Mouse (Mus musculus) kidney, postnatal 0 days (tissue): Measurements from ENCODE around the gene Grrp1. TPM values are rescaled to one million over a fixed set of nuclear protein-coding genes. Genes with fewer than 3 reads are reported as not detected.

Experiments used
- ATAC-seq: fragments of 200-750 bp; cut with Nextera tagmentation; replicated peaks from 2 replicates; pipeline ENCODE4 v1.8.0; 2017; ENCODE audit warnings: low read depth, moderate number of reproducible peaks, moderate TSS enrichment, moderate library complexity; ENCODE audit not compliant: low FRiP score
- DNase-seq: peaks from one replicate; pipeline ENCODE4 v3.0.0-alpha.2; 2016; ENCODE audit warnings: low spot score
- H3K27ac ChIP-seq: fragments of 300-500 bp; sonication (generic); 2 replicates; pipeline ENCODE4 v1.5.1; 2014; ENCODE audit warnings: mild to moderate bottlenecking
- H3K27me3 ChIP-seq: fragments of 300-500 bp; sonication (generic); 2 replicates; pipeline ENCODE4 v1.6.1; 2014; ENCODE audit warnings: low read length, mixed read lengths; ENCODE audit not compliant: insufficient read depth
- H3K36me3 ChIP-seq: fragments of 300-500 bp; sonication (generic); 2 replicates; pipeline ENCODE4 v1.6.1; 2014; ENCODE audit warnings: low read length, mixed read lengths; ENCODE audit not compliant: insufficient read depth
- H3K4me1 ChIP-seq: fragments of 300-500 bp; sonication (generic); replicated peaks from 2 replicates; pipeline ENCODE4 v1.6.1; 2014; ENCODE audit warnings: antibody characterized with exemption, low read length, mixed read lengths; ENCODE audit not compliant: insufficient read depth
- H3K4me2 ChIP-seq: fragments of 300-500 bp; sonication (generic); 2 replicates; pipeline ENCODE4 v1.6.1; 2014; ENCODE audit warnings: mild to moderate bottlenecking, low read length, moderate library complexity, mixed read lengths
- H3K4me3 ChIP-seq: fragments of 300-500 bp; sonication (generic); replicated peaks from 2 replicates; pipeline ENCODE4 v1.5.1; 2014; ENCODE audit warnings: low read depth, low read length
- H3K9ac ChIP-seq: fragments of 300-500 bp; sonication (generic); 2 replicates; pipeline ENCODE4 v1.6.1; 2014; ENCODE audit warnings: low read depth, low read length
- H3K9me3 ChIP-seq: fragments of 300-500 bp; sonication (generic); replicated peaks from 2 replicates; pipeline ENCODE4 v1.6.1; 2016; ENCODE audit warnings: low read length, inconsistent platforms, mixed read lengths
- CTCF ChIP-seq: IDR thresholded peaks from 2 replicates; pipeline ENCODE4 v1.5.1; 2016; ENCODE audit warnings: antibody characterized with exemption, low read depth, mild to moderate bottlenecking, moderate library complexity
- WGBS: fragments of 180-500 bp; shearing (Covaris S2); extraction: QIAGEN DNeasy Blood & Tissue Kit; methylation state at CpG from one replicate; pipeline ENCODE4 v1.1.7; 2014; 5-methylcytosine and 5-hydroxymethylcytosine counted together
- polyA plus RNA-seq: library from polyadenylated mRNA; unstranded; fragments of >200 nt; fragmentation: Nextera tagmentation; extraction: Ambion mirVana; gene quantifications from 2 replicates; pipeline ENCODE4 v1.2.1, GENCODE M21; 2015

Gene Grrp1
- polyA plus RNA-seq = 10.8 and 12.3 TPM in 2 replicates

DNA sequence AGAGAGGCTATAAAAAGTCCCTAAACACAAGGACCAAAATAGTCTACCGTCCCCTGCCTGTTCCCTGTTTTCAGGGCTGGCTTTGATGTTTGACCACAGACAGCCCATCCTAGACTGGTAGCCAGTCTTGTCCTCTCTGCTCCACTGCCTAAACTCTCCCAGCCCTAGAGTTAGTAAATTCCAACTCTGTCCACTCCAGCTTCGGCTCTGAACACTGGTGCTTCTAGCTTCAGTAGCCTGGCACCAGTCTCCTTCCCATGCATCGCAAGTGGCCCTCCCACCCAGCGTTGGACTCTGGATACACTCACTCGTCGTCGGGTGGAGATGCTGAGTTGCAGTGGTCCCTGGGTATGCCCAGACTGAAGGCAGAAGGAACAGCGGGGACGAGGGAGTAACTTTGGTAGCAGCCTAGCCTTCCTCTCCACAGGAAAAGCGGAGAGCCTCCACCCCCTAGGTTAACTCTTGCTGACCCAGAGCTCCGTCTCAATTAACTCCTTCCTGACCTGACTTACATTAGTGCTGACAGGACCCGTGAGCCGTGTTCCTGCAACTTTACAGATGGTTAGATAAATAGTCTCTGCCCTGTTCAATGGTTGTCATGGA is at the start of gene Grrp1:
Grrp1 (minus strand) TSS at position 385 of the 603 bp plus-strand sequence.
- peak within 1 kb of the TSS; percentile 77 for H3K27ac ChIP-seq
- H3K9me3 ChIP-seq = no peaks in the 10 kb centered on the region
- ATAC-seq (no peak), DNase-seq (peak; percentile 74)
- H3K36me3 ChIP-seq = no peaks in the 10 kb centered on the region
- TF ChIP-seq CTCF = no peak
- H3K4me3 ChIP-seq = peak within 1 kb of the TSS; percentile 42
- peak within 1 kb of the TSS; percentile 85 for H3K4me2 ChIP-seq
- WGBS = 3% methylated on average over 13 of the region's 13 CpGs
- peaks cover 26% of the 10 kb centered on the region for H3K27me3 ChIP-seq
- peak within 1 kb of the TSS; percentile 49; the same call in 1 of the 2 replicates for H3K9ac ChIP-seq
- peaks cover 37% of the 10 kb centered on the region for H3K4me1 ChIP-seq

DNA sequence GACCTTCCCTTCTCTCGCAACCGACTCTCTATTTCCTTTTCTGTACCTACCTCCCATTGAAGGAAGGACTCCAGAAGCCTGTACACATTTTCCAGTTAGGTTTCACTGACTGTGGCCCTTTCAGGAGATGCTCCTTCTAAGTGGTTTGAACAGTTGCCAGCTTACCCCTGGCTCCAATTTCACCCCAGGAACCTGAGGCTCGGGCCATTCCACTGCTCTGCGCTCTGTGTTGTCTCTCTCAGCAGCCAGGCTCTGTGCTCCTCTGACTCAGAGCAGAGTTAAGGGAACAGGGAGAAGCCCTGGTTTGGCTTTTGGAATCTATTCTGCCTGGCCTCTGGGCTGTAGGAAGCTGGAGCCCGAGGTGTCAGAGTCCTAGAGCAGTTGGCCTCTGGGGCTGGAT is 48.2 kb upstream of the Grrp1 start:
- no peak overlapping the region for H3K4me3 ChIP-seq
- DNase-seq = no peak
- 74% methylated on average over 5 of the region's 5 CpGs for WGBS
- no peaks in the 10 kb centered on the region for H3K9me3 ChIP-seq
- no peak for TF ChIP-seq CTCF
- H3K9ac ChIP-seq = no peak overlapping the region
- H3K4me1 ChIP-seq = peaks cover under 1% of the 10 kb centered on the region; the same call in 1 of the 2 replicates
- no peaks in the 10 kb centered on the region for H3K36me3 ChIP-seq
- ATAC-seq = no peak
- no peak overlapping the region for H3K4me2 ChIP-seq
- H3K27ac ChIP-seq = no peak overlapping the region
- no peaks in the 10 kb centered on the region for H3K27me3 ChIP-seq

DNA sequence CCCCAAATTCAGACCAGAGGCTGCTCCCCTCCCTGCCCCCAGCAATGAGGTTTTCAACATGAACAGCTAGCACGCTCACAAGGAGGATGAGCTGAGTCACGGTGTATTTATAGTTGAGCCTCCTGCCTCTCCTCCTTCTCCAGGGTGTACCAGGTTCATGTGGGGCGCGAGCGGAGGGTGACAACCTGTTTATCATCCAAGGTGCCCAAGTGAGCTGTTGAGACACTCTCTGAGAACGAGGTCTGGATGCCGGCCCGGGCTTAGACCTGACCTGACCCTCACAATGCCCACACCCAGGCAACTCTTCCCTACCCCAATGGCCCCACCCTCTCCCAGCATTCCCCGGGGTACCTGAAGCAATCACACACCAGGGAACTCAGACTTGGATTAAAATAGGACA is 46.4 kb upstream of the Grrp1 start:
- no peak overlapping the region for H3K27ac ChIP-seq
- DNase-seq = no peak
- ATAC-seq = no peak

GRCm38 (mm10) chr4:134299498-134299810 is 45.5 kb upstream of the Grrp1 start:
- no peak for TF ChIP-seq CTCF
- H3K4me1 ChIP-seq = no peaks in the 10 kb centered on the region
- no peaks in the 10 kb centered on the region for H3K36me3 ChIP-seq
- H3K9me3 ChIP-seq = no peaks in the 10 kb centered on the region
- DNase-seq (no peak), ATAC-seq (no peak)
- H3K27me3 ChIP-seq = no peaks in the 10 kb centered on the region
- no peak overlapping the region for H3K4me3 ChIP-seq
- WGBS = 54% methylated on average over 4 of the region's 4 CpGs
- no peak overlapping the region for H3K4me2 ChIP-seq
- no peak overlapping the region for H3K27ac ChIP-seq
- H3K9ac ChIP-seq = no peak overlapping the region

More for the DNA sequence above, 46.4 kb upstream of the Grrp1 start:
- Histone ChIP-seq H3K4me2 (no peak overlapping the region), H3K36me3 (no peaks in the 10 kb centered on the region), H3K9ac (no peak overlapping the region), H3K4me1 (no peaks in the 10 kb centered on the region), H3K9me3 (no peaks in the 10 kb centered on the region), H3K27me3 (no peaks in the 10 kb centered on the region), H3K4me3 (no peak overlapping the region)
- no peak for TF ChIP-seq CTCF
- 63% methylated on average over 9 of the region's 9 CpGs for WGBS

DNA sequence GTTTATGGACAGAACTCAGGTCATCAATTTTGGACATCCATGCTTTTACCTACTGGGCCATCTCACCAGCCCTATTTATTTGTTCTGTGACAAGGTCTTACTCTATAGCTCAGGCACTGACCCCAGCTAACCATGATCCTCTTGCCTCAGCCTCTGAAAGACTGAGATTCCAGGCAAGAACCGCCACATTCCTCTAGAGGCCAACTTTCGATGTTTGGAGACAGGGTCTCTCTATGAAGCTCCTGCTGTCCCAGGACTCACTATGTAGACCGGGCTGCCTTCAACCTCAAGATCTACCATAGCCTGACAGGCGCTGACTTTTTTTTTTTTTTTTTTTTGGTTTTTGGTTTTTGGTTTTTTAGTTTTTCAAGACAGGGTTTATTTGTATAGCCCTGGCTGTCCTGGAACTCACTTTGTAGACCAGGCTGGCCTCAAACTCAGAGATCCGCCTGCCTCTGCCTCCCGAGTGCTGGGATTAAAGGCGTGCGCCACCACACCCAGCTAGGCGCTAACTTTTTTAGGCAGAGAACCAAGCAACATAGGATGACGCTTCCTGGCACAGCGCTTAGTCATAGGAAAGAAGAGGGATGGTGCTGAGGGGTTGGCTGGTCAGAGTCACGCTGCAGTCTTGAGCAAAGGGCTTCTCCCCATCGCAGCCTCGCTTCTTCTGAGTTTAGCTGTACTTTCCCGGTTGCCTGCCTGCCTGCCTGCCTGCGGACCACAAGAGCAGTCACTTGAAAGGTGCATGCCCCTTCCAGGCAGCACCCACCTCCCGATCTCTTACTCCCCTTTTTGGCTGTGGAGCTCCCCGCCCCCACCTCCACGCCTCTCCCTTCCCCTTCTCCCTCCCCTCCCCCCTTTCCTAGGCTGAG is 45.0 kb upstream of the Grrp1 start:
- H3K4me2 ChIP-seq = no peak overlapping the region
- no peak for DNase-seq
- 78% methylated on average over 19 of the region's 19 CpGs for WGBS
- H3K4me1 ChIP-seq = no peaks in the 10 kb centered on the region
- no peak for ATAC-seq
- H3K9me3 ChIP-seq = no peaks in the 10 kb centered on the region
- no peak overlapping the region for H3K4me3 ChIP-seq
- TF ChIP-seq CTCF = no peak
- H3K36me3 ChIP-seq = no peaks in the 10 kb centered on the region
- no peak overlapping the region for H3K9ac ChIP-seq
- no peak overlapping the region for H3K27ac ChIP-seq
- H3K27me3 ChIP-seq = no peaks in the 10 kb centered on the region

DNA sequence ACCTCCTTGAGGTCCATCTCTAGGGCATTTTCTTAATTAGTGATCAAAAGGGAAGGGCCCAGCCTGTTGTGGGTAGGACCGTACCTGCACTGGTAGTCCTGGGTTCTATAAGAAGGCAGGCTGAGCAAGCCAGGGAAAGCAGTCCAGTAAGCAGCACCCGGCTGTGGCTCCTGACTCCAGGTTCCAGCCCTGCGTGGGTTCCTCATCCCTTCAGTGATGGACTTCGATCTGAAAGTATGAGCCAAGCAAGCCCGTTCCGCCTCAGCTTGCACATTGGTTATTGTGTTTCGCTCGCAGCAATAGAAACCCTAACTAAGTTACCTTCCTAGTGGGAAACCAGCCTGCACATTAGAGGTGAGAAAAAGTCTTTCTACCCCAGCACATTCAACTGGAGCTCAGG is 43.5 kb upstream of the Grrp1 start:
- TF ChIP-seq CTCF = no peak
- Histone ChIP-seq H3K4me1 (no peaks in the 10 kb centered on the region), H3K36me3 (no peaks in the 10 kb centered on the region), H3K9ac (no peak overlapping the region), H3K4me2 (no peak overlapping the region), H3K27me3 (no peaks in the 10 kb centered on the region), H3K27ac (no peak overlapping the region), H3K9me3 (no peaks in the 10 kb centered on the region), H3K4me3 (no peak overlapping the region)
- no peak for DNase-seq
- 80% methylated on average over 8 of the region's 8 CpGs for WGBS
- ATAC-seq = no peak
